Mouse (Mus musculus): ENCODE results near the gene Tent5b. TPM values are rescaled to one million over a fixed set of nuclear protein-coding genes. Genes with fewer than 3 reads are reported as not detected.

Tent5b gene
- polyA plus RNA-seq, 1 experiment: 10.9 TPM

DNA sequence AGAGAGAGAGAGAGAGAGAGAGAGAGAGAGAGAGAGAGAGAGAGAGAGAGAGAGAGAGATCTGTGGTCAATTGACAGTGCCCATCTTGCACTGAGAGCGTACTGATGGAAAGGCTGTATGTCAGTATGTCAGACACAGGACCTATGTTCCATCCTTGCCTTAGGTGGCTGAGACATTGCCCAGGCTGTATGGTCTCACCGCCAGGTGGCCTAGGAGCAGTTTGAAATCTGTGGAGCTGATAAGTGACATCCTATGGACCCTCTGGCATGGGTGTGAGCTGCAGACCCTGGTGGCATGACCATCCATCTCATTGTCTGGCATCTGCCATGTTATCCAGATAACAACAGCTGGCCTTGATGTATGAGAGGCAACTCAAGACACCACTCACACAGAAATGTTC is 6.1 kb upstream of the Tent5b start:
- TF ChIP-seq POLR2A (IDR thresholded peaks at IDR 0.05; ENCODE audit: insufficient read depth, low read length) (no peak), CTCF (IDR thresholded peaks at IDR 0.05; ENCODE audit: low read depth, low read length) (peak; percentile 35), EP300 (IDR thresholded peaks at IDR 0.05; ENCODE audit: insufficient read depth, low read depth, low read length) (no peak)
- Histone ChIP-seq H3K27ac (ENCODE audit: insufficient read depth, low read length) (no peak overlapping the region), H3K9me3 (replicated peaks; ENCODE audit: control insufficient read depth, insufficient read depth, low read length, poor library complexity, severe bottlenecking) (peaks cover 5% of the 10 kb centered on the region), H3K27me3 (ENCODE audit: control insufficient read depth, insufficient read depth, low read length, poor library complexity, severe bottlenecking) (no peaks in the 10 kb centered on the region), H3K4me1 (ENCODE audit: control insufficient read depth, insufficient read depth, low read length) (peaks cover 3% of the 10 kb centered on the region), H3K9ac (ENCODE audit: low read depth, poor library complexity, severe bottlenecking) (no peak overlapping the region), H3K36me3 (ENCODE audit: control insufficient read depth, insufficient read depth, low read length, poor library complexity, severe bottlenecking) (no peaks in the 10 kb centered on the region), H3K4me3 (ENCODE audit: low read depth, low read length) (no peak overlapping the region)

DNA sequence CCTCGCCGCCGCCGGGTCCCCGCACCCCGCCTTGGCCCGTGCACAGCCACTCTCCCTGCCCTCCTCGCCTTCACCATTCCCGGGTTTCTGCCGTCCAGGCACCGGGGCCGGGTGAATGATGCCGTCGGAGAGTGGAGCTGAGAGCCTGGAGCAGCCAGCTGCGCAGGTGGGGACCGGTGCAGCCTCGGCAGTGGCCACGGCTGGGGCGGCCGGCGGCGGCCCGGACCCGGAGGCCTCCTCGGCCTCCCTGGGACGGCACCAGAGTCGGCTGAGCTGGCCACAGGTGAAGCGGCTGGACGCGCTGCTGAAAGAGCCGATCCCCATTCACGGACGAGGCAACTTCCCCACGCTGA is 229 bp downstream of the Tent5b start:
- H3K4me1 ChIP-seq (ENCODE audit: control insufficient read depth, insufficient read depth, low read length): peaks cover 1% of the 10 kb centered on the region
- peak overlapping the region; percentile 43 for H3K9ac ChIP-seq (ENCODE audit: low read depth, poor library complexity, severe bottlenecking)
- no peak overlapping the region for H3K27ac ChIP-seq (ENCODE audit: insufficient read depth, low read length)
- no peaks in the 10 kb centered on the region for H3K36me3 ChIP-seq (ENCODE audit: control insufficient read depth, insufficient read depth, low read length, poor library complexity, severe bottlenecking)
- no peaks in the 10 kb centered on the region for H3K27me3 ChIP-seq (ENCODE audit: control insufficient read depth, insufficient read depth, low read length, poor library complexity, severe bottlenecking)
- no peaks in the 10 kb centered on the region for H3K9me3 ChIP-seq (replicated peaks; ENCODE audit: control insufficient read depth, insufficient read depth, low read length, poor library complexity, severe bottlenecking)
- TF ChIP-seq EP300 (IDR thresholded peaks at IDR 0.05; ENCODE audit: insufficient read depth, low read depth, low read length) (0 out of 2 replicates have a peak, but pooled peaks have one; percentile 2), POLR2A (IDR thresholded peaks at IDR 0.05; ENCODE audit: insufficient read depth, low read length) (no peak)
- peak overlapping the region; percentile 66 for H3K4me3 ChIP-seq (ENCODE audit: low read depth, low read length)

DNA sequence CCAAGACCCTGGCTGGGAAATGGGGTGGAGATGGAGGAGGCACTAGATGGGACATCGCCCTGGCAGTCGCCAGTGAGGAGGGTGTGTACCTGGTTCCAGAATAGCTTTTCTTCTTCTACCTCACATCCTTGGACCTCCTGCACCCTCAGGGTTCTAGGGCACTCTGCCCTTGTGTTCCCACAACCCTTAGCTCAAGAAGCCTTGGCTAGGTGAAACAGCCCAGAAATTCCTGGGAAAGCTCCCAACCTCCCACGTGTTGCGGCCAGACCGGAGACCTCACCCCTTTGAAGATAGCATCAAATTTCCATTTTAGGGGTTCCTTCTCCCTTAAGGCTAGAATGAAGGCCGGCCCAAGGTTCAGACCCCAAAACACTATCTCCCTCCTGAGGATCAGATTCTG is 822 bp downstream of the Tent5b start:
- Histone ChIP-seq H3K4me3 (ENCODE audit: low read depth, low read length) (peak overlapping the region; percentile 66), H3K27me3 (ENCODE audit: control insufficient read depth, insufficient read depth, low read length, poor library complexity, severe bottlenecking) (no peaks in the 10 kb centered on the region), H3K27ac (ENCODE audit: insufficient read depth, low read length) (no peak overlapping the region)

DNA sequence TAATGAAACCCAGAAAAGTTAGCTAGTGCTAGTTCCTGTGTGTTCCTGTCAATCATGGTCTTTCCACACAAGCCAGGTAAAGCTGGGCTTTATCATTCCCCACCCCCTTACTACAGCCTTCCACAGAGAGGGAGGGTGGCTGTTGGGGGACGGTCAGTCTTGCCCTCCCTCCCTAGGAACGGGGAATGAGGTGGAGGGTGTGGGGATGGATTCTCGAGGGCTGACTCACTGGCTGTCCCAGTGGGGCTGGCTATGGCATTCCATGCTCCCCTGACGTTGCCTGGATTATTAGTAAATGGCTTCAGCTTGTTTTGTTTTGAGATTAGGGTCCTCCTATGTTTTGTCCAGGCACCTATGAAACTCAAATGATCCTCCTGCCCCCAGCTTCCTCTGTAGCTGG is 1.6 kb downstream of the Tent5b start:
- TF ChIP-seq EP300 (IDR thresholded peaks at IDR 0.05; ENCODE audit: insufficient read depth, low read depth, low read length): no peak
- TF ChIP-seq CTCF (IDR thresholded peaks at IDR 0.05; ENCODE audit: low read depth, low read length): no peak
- no peak for TF ChIP-seq POLR2A (IDR thresholded peaks at IDR 0.05; ENCODE audit: insufficient read depth, low read length)
- Histone ChIP-seq H3K27me3 (ENCODE audit: control insufficient read depth, insufficient read depth, low read length, poor library complexity, severe bottlenecking) (no peaks in the 10 kb centered on the region), H3K9ac (ENCODE audit: low read depth, poor library complexity, severe bottlenecking) (no peak overlapping the region), H3K9me3 (replicated peaks; ENCODE audit: control insufficient read depth, insufficient read depth, low read length, poor library complexity, severe bottlenecking) (no peaks in the 10 kb centered on the region), H3K36me3 (ENCODE audit: control insufficient read depth, insufficient read depth, low read length, poor library complexity, severe bottlenecking) (no peaks in the 10 kb centered on the region), H3K4me3 (ENCODE audit: low read depth, low read length) (no peak overlapping the region), H3K27ac (ENCODE audit: insufficient read depth, low read length) (no peak overlapping the region), H3K4me1 (ENCODE audit: control insufficient read depth, insufficient read depth, low read length) (peaks cover 5% of the 10 kb centered on the region)

More for the DNA sequence above, 822 bp downstream of the Tent5b start:
- peaks cover 4% of the 10 kb centered on the region for H3K4me1 ChIP-seq (ENCODE audit: control insufficient read depth, insufficient read depth, low read length)
- no peaks in the 10 kb centered on the region for H3K36me3 ChIP-seq (ENCODE audit: control insufficient read depth, insufficient read depth, low read length, poor library complexity, severe bottlenecking)
- TF ChIP-seq POLR2A (IDR thresholded peaks at IDR 0.05; ENCODE audit: insufficient read depth, low read length) (no peak), CTCF (IDR thresholded peaks at IDR 0.05; ENCODE audit: low read depth, low read length) (no peak), EP300 (IDR thresholded peaks at IDR 0.05; ENCODE audit: insufficient read depth, low read depth, low read length) (no peak)
- H3K9ac ChIP-seq (ENCODE audit: low read depth, poor library complexity, severe bottlenecking): peak overlapping the region; percentile 43
- H3K9me3 ChIP-seq (replicated peaks; ENCODE audit: control insufficient read depth, insufficient read depth, low read length, poor library complexity, severe bottlenecking): no peaks in the 10 kb centered on the region

DNA sequence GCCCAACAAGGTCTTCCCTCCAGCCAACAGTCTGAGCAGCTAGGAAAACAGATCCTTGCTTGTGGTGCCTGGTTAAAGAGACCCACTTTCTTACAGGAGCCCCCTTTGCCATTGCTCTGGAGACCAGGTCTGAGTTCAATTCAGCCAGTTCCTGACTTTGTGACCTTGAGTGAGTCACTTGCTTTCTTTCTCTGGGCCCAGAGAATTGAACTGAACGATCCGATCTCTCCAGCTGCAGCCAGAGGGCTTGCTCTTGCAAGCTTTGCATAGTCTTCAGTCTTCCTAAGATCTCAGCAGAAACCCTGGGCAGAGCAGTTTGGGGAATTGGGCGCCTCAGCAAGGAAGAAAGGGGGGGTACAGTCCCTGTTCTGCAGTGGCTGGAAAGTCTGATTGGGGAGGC is 2.5 kb downstream of the Tent5b start:
- TF ChIP-seq POLR2A (IDR thresholded peaks at IDR 0.05; ENCODE audit: insufficient read depth, low read length) (no peak), CTCF (IDR thresholded peaks at IDR 0.05; ENCODE audit: low read depth, low read length) (no peak), EP300 (IDR thresholded peaks at IDR 0.05; ENCODE audit: insufficient read depth, low read depth, low read length) (no peak)
- peaks cover 5% of the 10 kb centered on the region for H3K4me1 ChIP-seq (ENCODE audit: control insufficient read depth, insufficient read depth, low read length)
- no peaks in the 10 kb centered on the region for H3K36me3 ChIP-seq (ENCODE audit: control insufficient read depth, insufficient read depth, low read length, poor library complexity, severe bottlenecking)
- no peaks in the 10 kb centered on the region for H3K9me3 ChIP-seq (replicated peaks; ENCODE audit: control insufficient read depth, insufficient read depth, low read length, poor library complexity, severe bottlenecking)
- H3K9ac ChIP-seq (ENCODE audit: low read depth, poor library complexity, severe bottlenecking): no peak overlapping the region
- H3K4me3 ChIP-seq (ENCODE audit: low read depth, low read length): no peak overlapping the region
- no peaks in the 10 kb centered on the region for H3K27me3 ChIP-seq (ENCODE audit: control insufficient read depth, insufficient read depth, low read length, poor library complexity, severe bottlenecking)
- H3K27ac ChIP-seq (ENCODE audit: insufficient read depth, low read length): no peak overlapping the region

DNA sequence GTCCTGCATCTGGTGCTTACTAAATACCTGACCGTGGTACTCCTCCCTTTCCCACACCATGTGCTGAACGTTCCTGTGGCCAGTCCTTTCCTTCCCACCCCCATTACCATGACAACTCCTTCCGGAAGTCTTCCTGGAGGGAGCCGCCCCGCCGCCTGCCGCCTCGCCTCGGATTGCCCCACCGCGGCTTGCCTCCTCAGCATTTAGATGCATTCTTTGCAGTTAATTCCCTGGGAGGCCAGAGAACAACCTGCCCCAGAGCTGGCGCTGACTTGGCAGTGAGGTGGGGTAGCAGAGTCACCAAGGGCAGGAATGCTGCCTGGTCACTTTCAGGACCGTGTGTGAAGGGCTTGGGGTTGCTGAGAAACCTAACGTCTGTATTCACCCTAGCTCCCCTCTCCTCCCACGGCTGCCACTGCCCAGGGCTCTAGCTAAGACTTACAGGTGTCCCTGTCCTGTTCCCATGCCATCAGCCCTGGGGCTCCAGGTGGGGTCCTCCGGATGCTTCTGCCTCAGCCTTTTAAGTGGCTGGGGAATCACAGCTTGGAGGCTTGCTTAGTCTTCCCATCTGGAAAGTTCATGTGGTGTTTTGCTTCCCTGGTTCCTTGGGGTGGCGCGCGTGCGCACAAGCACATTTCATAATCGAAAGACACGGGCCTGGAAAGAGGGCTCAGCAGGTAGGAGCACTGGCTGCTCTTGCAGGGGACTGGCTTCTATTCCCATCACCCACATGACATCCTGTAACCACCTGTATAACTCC is 4.5 kb downstream of the Tent5b start:
- peaks cover 11% of the 10 kb centered on the region for H3K4me1 ChIP-seq (ENCODE audit: control insufficient read depth, insufficient read depth, low read length)
- no peaks in the 10 kb centered on the region for H3K9me3 ChIP-seq (replicated peaks; ENCODE audit: control insufficient read depth, insufficient read depth, low read length, poor library complexity, severe bottlenecking)
- peak; percentile 64; the same call in 1 of the 2 replicates for TF ChIP-seq EP300 (IDR thresholded peaks at IDR 0.05; ENCODE audit: insufficient read depth, low read depth, low read length)
- no peak for TF ChIP-seq POLR2A (IDR thresholded peaks at IDR 0.05; ENCODE audit: insufficient read depth, low read length)
- peak; percentile 24 for TF ChIP-seq CTCF (IDR thresholded peaks at IDR 0.05; ENCODE audit: low read depth, low read length)
- H3K27me3 ChIP-seq (ENCODE audit: control insufficient read depth, insufficient read depth, low read length, poor library complexity, severe bottlenecking): no peaks in the 10 kb centered on the region
- peak overlapping the region; percentile 42 for H3K27ac ChIP-seq (ENCODE audit: insufficient read depth, low read length)
- no peak overlapping the region for H3K9ac ChIP-seq (ENCODE audit: low read depth, poor library complexity, severe bottlenecking)
- H3K4me3 ChIP-seq (ENCODE audit: low read depth, low read length): peak overlapping the region; percentile 45
- H3K36me3 ChIP-seq (ENCODE audit: control insufficient read depth, insufficient read depth, low read length, poor library complexity, severe bottlenecking): no peaks in the 10 kb centered on the region

Measured in ES-Bruce4 (cell line).